Mouse (Mus musculus) olfactory bulb, adult 2 months (tissue): ENCODE results near the gene Dhrs9. TPM values are rescaled to one million over a fixed set of nuclear protein-coding genes. Genes with fewer than 3 reads are reported as not detected.

Experiments
- H3K27ac ChIP-seq: fragments of 200-500 bp; 2 replicates; pipeline ENCODE4 v1.5.1; 2012; ENCODE audit warnings: low read depth, low read length; ENCODE audit not compliant: insufficient read depth
- H3K4me1 ChIP-seq: fragments of 200-500 bp; 2 replicates; pipeline ENCODE4 v1.6.1; 2012; ENCODE audit warnings: low read length; ENCODE audit not compliant: control insufficient read depth, insufficient read depth
- H3K4me3 ChIP-seq: fragments of 200-500 bp; 2 replicates; pipeline ENCODE4 v1.5.1; 2012; ENCODE audit warnings: mild to moderate bottlenecking, low read depth, low read length, moderate library complexity; ENCODE audit not compliant: insufficient read depth
- CTCF ChIP-seq: fragments of 200-500 bp; IDR thresholded peaks from 2 replicates; pipeline ENCODE4 v1.5.1; 2012; ENCODE audit warnings: low read depth, mild to moderate bottlenecking, low read length, moderate library complexity; ENCODE audit not compliant: insufficient read depth
- POLR2A ChIP-seq: fragments of 200-500 bp; IDR thresholded peaks from 2 replicates; pipeline ENCODE4 v1.6.1; 2012; ENCODE audit warnings: mild to moderate bottlenecking, low read depth, low read length, moderate library complexity; ENCODE audit not compliant: insufficient read depth
- WGBS: fragments of 180-500 bp; shearing (Covaris S2); methylation state at CpG from one replicate; pipeline ENCODE4 v1.1.7; 2018; 5-methylcytosine and 5-hydroxymethylcytosine counted together
- polyA plus RNA-seq: library from polyadenylated mRNA; stranded (reverse); fragments of >200 nt; gene quantifications from 2 replicates; pipeline ENCODE4 v1.2.4, GENCODE M21; 2012; ENCODE audit warnings: low replicate concordance; ENCODE audit not compliant: missing spikeins, insufficient read depth, insufficient read length

The Dhrs9 gene
- polyA plus RNA-seq, 1 experiment, result not detected

- TF ChIP-seq CTCF (no peak), POLR2A (no peak)
- Histone ChIP-seq H3K4me1 (no peaks in the 10 kb centered on the region), H3K4me3 (no peak overlapping the region), H3K27ac (no peak overlapping the region)
- 67% methylated on average over 4 of the region's 4 CpGs for WGBS
Observed at GRCm38 (mm10) chr2:69445896-69446472, 65.7 kb downstream of the Dhrs9 start.

GRCm38 (mm10) chr2:69448581-69448980 is 68.3 kb downstream of the Dhrs9 start:
- H3K4me1 ChIP-seq, result no peaks in the 10 kb centered on the region
- TF ChIP-seq CTCF (no peak), POLR2A (no peak)
- WGBS, result 82% methylated on average over 4 of the region's 4 CpGs
- H3K27ac ChIP-seq, result no peak overlapping the region
- H3K4me3 ChIP-seq, result no peak overlapping the region

GRCm38 (mm10) chr2:69451128-69451527 is 70.9 kb downstream of the Dhrs9 start:
- whole genome bisulfite sequencing, result 54% methylated on average over 5 of the region's 5 CpGs
- no peak overlapping the region for H3K4me3 ChIP-seq
- no peaks in the 10 kb centered on the region for H3K4me1 ChIP-seq
- H3K27ac ChIP-seq, result no peak overlapping the region
- TF ChIP-seq CTCF, result no peak

Other genes starting within 250 kb of the Dhrs9 start
- gene Nostrin, start 244.6 kb upstream of the Dhrs9 start, polyA plus RNA-seq, result not detected in 2 replicates
- gene Spc25, start 174.3 kb upstream of the Dhrs9 start, polyA plus RNA-seq, result not detected in 2 replicates
- not detected in 2 replicates for gene G6pc2, start 169.4 kb upstream of the Dhrs9 start, polyA plus RNA-seq
- not detected in 2 replicates for gene Abcb11, start 37.8 kb upstream of the Dhrs9 start, polyA plus RNA-seq
- gene Lrp2, start 205.6 kb downstream of the Dhrs9 start, polyA plus RNA-seq, result not detected in 2 replicates